Mouse (Mus musculus) intestine, embryonic 14.5 days (tissue): ENCODE results near the gene Ganab. TPM values are rescaled to one million over a fixed set of nuclear protein-coding genes. Genes with fewer than 3 reads are reported as not detected.

Experiments
- ATAC-seq: fragments of 200-750 bp; cut with Nextera tagmentation; replicated peaks from 2 replicates; pipeline ENCODE4 v1.8.0; 2017; ENCODE audit warnings: low read depth, moderate number of reproducible peaks, moderate TSS enrichment, moderate library complexity; ENCODE audit not compliant: low FRiP score, low TSS enrichment
- DNase-seq: peaks from one replicate; pipeline ENCODE4 v3.0.0-alpha.2; 2018; ENCODE audit warnings: low spot score
- H3K27ac ChIP-seq: fragments of 300-500 bp; sonication (generic); 2 replicates; pipeline ENCODE4 v1.5.1; 2014; ENCODE audit warnings: low read depth, mild to moderate bottlenecking, control low read depth
- H3K27me3 ChIP-seq: fragments of 300-500 bp; sonication (generic); replicated peaks from 2 replicates; pipeline ENCODE4 v1.6.1; 2014; ENCODE audit warnings: low read length, control low read depth; ENCODE audit not compliant: control insufficient read depth, insufficient read depth
- H3K36me3 ChIP-seq: fragments of 300-500 bp; sonication (generic); 2 replicates; pipeline ENCODE4 v1.6.1; 2014; ENCODE audit warnings: low read length, control low read depth; ENCODE audit not compliant: control insufficient read depth, insufficient read depth
- H3K4me1 ChIP-seq: fragments of 300-500 bp; sonication (generic); replicated peaks from 2 replicates; pipeline ENCODE4 v1.6.1; 2014; ENCODE audit warnings: low read length, control low read depth, mixed read lengths; ENCODE audit not compliant: control insufficient read depth, insufficient read depth
- H3K4me2 ChIP-seq: fragments of 300-500 bp; sonication (generic); 2 replicates; pipeline ENCODE4 v1.6.1; 2014; ENCODE audit warnings: low read length
- H3K4me3 ChIP-seq: fragments of 300-500 bp; sonication (generic); 2 replicates; pipeline ENCODE4 v1.5.1; 2014; ENCODE audit warnings: low read depth, low read length, control low read depth, mixed read lengths
- H3K9ac ChIP-seq: fragments of 300-500 bp; sonication (generic); 2 replicates; pipeline ENCODE4 v1.6.1; 2014; ENCODE audit warnings: mild to moderate bottlenecking, low read length
- H3K9me3 ChIP-seq: fragments of 300-500 bp; sonication (generic); 2 replicates; pipeline ENCODE4 v1.6.1; 2016; ENCODE audit warnings: low read length, control low read depth; ENCODE audit not compliant: control insufficient read depth
- WGBS: fragments of 180-500 bp; shearing (Covaris S2); extraction: QIAGEN DNeasy Blood & Tissue Kit; methylation state at CpG from one replicate; pipeline ENCODE4 v1.1.7; 2014; 5-methylcytosine and 5-hydroxymethylcytosine counted together
- microRNA-seq: library from miRNA; unstranded; fragments of <30 nt; microRNA quantifications from one replicate; pipeline ENCODE4, GENCODE M21; 2016
- polyA plus RNA-seq: library from polyadenylated mRNA; unstranded; fragments of >200 nt; fragmentation: Nextera tagmentation; extraction: Ambion mirVana; gene quantifications from 2 replicates; pipeline ENCODE4 v1.2.1, GENCODE M21; 2014

Ganab gene
- polyA plus RNA-seq, 1 experiment from 2014 or later, result 89.8 TPM

DNA sequence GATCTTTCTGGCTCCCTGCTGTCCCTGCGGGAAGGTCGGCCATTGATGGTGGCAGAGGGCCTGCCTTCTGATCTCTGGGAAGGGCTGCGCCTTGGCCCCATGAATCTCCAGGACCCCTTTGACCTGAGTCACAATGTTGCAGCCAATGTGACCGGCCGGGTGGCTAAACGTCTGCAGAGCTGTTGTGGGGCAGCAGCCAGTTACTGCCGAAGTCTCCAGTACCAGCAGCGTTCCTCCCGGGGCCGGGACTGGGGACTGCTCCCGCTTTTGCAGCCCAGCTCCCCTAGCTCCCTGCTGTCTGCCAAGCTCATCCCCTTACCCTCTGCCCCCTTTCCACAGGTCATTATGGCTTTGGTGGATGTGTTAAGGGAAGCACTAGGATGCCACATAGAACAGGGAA is 67.2 kb downstream of the Ganab start:
- Histone ChIP-seq H3K9me3 (no peaks in the 10 kb centered on the region), H3K27ac (peak overlapping the region; percentile 91; the same call in 1 of the 2 replicates), H3K9ac (no peak overlapping the region), H3K36me3 (peaks cover 77% of the 10 kb centered on the region), H3K27me3 (no peaks in the 10 kb centered on the region), H3K4me3 (no peak overlapping the region), H3K4me1 (peaks cover 15% of the 10 kb centered on the region), H3K4me2 (no peak overlapping the region)
- 84% methylated on average over 11 of the region's 11 CpGs for WGBS
- ATAC-seq, result no peak
- DNase-seq, result no peak

DNA sequence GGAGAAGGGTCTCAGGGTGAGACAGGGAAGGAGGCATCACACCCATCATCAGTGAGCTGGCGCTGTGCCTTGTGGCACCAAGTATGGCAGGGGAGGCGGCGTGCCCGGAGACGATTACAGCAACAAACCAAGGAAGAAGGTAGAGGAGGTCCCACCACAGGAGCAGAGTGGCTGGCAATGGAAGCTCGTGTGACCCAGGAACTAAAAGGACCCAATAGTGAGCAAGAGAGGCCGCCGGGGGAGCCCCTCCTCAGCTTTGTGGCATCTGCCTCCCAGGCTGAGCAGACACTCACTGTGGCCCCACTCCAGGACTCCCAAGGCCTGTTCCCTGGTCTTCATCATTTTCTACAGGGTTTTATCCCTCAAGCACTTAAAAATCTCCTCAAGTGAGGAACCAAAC is 67.9 kb downstream of the Ganab start:
- ATAC-seq (no peak), DNase-seq (no peak)
- peak overlapping the region; percentile 93; the same call in 1 of the 2 replicates for H3K4me3 ChIP-seq
- 75% methylated on average over 8 of the region's 8 CpGs for WGBS
- H3K27ac ChIP-seq, result peak overlapping the region; percentile 91
- no peaks in the 10 kb centered on the region for H3K9me3 ChIP-seq
- peaks cover 15% of the 10 kb centered on the region for H3K4me1 ChIP-seq
- H3K4me2 ChIP-seq, result peak overlapping the region; percentile 60
- H3K36me3 ChIP-seq, result peaks cover 77% of the 10 kb centered on the region
- H3K27me3 ChIP-seq, result no peaks in the 10 kb centered on the region
- peak overlapping the region; percentile 66 for H3K9ac ChIP-seq

DNA sequence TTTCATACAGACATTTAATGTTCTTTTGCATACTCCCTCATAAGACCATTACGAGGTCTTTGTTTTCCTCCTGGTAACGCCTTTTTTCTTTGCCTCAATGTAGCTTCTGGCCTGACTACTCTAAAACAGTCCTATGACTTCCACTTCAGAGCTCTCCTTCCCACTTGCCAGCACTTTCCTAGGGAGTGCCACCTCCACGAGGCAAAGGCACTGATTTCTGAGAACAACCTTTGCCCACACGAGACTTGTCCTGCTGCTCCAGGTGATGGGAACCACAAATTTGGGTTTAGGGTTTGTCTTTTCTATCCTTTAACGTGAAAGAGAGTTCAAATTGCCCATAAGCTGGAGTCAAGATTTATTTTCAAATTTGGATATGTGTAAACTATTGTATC is 68.3 kb downstream of the Ganab start:
- Histone ChIP-seq H3K9ac (peak overlapping the region; percentile 66), H3K4me2 (peak overlapping the region; percentile 60), H3K9me3 (no peaks in the 10 kb centered on the region), H3K27me3 (no peaks in the 10 kb centered on the region), H3K4me3 (peak overlapping the region; percentile 93), H3K36me3 (peaks cover 77% of the 10 kb centered on the region), H3K27ac (peak overlapping the region; percentile 91), H3K4me1 (peaks cover 15% of the 10 kb centered on the region)
- 31% methylated on average over 5 of the region's 5 CpGs for WGBS
- DNase-seq, result peak; percentile 61
- ATAC-seq, result no peak

Small RNA genes lying within 50 kb of the gene (microRNA-seq; reads per million reads assigned to microRNA genes)
- 0.51 reads per million for gene Mir5136

Other genes with a start within 250 kb of the Ganab start
- 0.26 and 0.44 TPM in 2 replicates for gene Chrm1, start 234.3 kb upstream of the Ganab start, polyA plus RNA-seq
- gene Slc3a2, start 174.7 kb upstream of the Ganab start, polyA plus RNA-seq, result 121 and 126 TPM in 2 replicates
- 96.3 and 97.8 TPM in 2 replicates for gene Wdr74, start 162.2 kb upstream of the Ganab start, polyA plus RNA-seq
- 0.90 and 1.3 TPM in 2 replicates for gene 1700092M07Rik, start 157.4 kb upstream of the Ganab start, polyA plus RNA-seq
- 114 and 132 TPM in 2 replicates for gene Stx5a, start 156.7 kb upstream of the Ganab start, polyA plus RNA-seq
- 168 and 172 TPM in 2 replicates for gene Nxf1, start 141.0 kb upstream of the Ganab start, polyA plus RNA-seq
- 170 and 196 TPM in 2 replicates for gene Tmem223, start 127.1 kb upstream of the Ganab start, polyA plus RNA-seq
- gene Tmem179b, start 123.6 kb upstream of the Ganab start, polyA plus RNA-seq, result 92.6 and 96.6 TPM in 2 replicates
- 17.2 and 18.9 TPM in 2 replicates for gene Taf6l, start 111.7 kb upstream of the Ganab start, polyA plus RNA-seq
- gene Polr2g, start 99.5 kb upstream of the Ganab start, polyA plus RNA-seq, result 148 and 151 TPM in 2 replicates
- gene Zbtb3, start 95.5 kb upstream of the Ganab start, polyA plus RNA-seq, result 4.2 and 4.3 TPM in 2 replicates
- gene Ttc9c, start 78.7 kb upstream of the Ganab start, polyA plus RNA-seq, result 38.5 and 48.4 TPM in 2 replicates
- gene Hnrnpul2, start 78.1 kb upstream of the Ganab start, polyA plus RNA-seq, result 6.5 and 7.7 TPM in 2 replicates
- not detected in 2 replicates for gene AC129217.1, start 68.3 kb upstream of the Ganab start, polyA plus RNA-seq
- gene Bscl2, start 60.6 kb upstream of the Ganab start, polyA plus RNA-seq, result 39.6 and 40.9 TPM in 2 replicates
- 23.7 and 25.2 TPM in 2 replicates for gene Gng3, start 58.9 kb upstream of the Ganab start, polyA plus RNA-seq
- gene Lrrn4cl, start 47.3 kb upstream of the Ganab start, polyA plus RNA-seq, result 1.4 TPM in 2 replicates
- 162 and 166 TPM in 2 replicates for gene Ubxn1, start 26.6 kb upstream of the Ganab start, polyA plus RNA-seq
- gene Uqcc3, start 17.1 kb upstream of the Ganab start, polyA plus RNA-seq, result 57.1 and 63.9 TPM in 2 replicates
- 78.6 and 79.2 TPM in 2 replicates for gene Lbhd1, start 14.3 kb upstream of the Ganab start, polyA plus RNA-seq
- not detected in 2 replicates for gene Gm49403, start 14.1 kb upstream of the Ganab start, polyA plus RNA-seq
- 92.8 and 95.9 TPM in 2 replicates for gene 1810009A15Rik, start 9.2 kb upstream of the Ganab start, polyA plus RNA-seq
- gene Gm49416, start 9.1 kb upstream of the Ganab start, polyA plus RNA-seq, result not detected in 2 replicates
- gene Ints5, start 5.1 kb upstream of the Ganab start, polyA plus RNA-seq, result 37.5 and 44.5 TPM in 2 replicates
- gene B3gat3, start 22.3 kb downstream of the Ganab start, polyA plus RNA-seq, result 35.7 and 36.9 TPM in 2 replicates
- gene Rom1, start 31.3 kb downstream of the Ganab start, polyA plus RNA-seq, result 1.1 and 1.8 TPM in 2 replicates
- gene Eml3, start 31.5 kb downstream of the Ganab start, polyA plus RNA-seq, result 16.8 and 18.4 TPM in 2 replicates
- gene Mta2, start 43.8 kb downstream of the Ganab start, polyA plus RNA-seq, result 40.3 and 40.7 TPM in 2 replicates
- gene Tut1, start 55.8 kb downstream of the Ganab start, polyA plus RNA-seq, result 33.3 and 33.5 TPM in 2 replicates
- 501 and 531 TPM in 2 replicates for gene Eef1g, start 69.0 kb downstream of the Ganab start, polyA plus RNA-seq
- gene Ahnak, start 91.2 kb downstream of the Ganab start, polyA plus RNA-seq, result 21.6 and 22.2 TPM in 2 replicates
- not detected in 2 replicates for gene Scgb1a1, start 189.9 kb downstream of the Ganab start, polyA plus RNA-seq
- gene Asrgl1, start 237.6 kb downstream of the Ganab start, polyA plus RNA-seq, result 10.7 and 11.7 TPM in 2 replicates